Mouse (Mus musculus) embryonic fibroblast, embryonic 13.5 days (primary cell): ENCODE measurements around the gene Slc9a9. TPM values are rescaled to one million over a fixed set of nuclear protein-coding genes. Genes with fewer than 3 reads are reported as not detected.
A peak's percentile ranks its signal among the peaks of the same experiment; 100 is the strongest.

Experiments
- H3K27ac ChIP-seq: 2 replicates; pipeline ENCODE4 v1.5.1; 2012; ENCODE audit warnings: low read length, control low read depth, inconsistent platforms; ENCODE audit not compliant: insufficient read depth
- H3K4me1 ChIP-seq: 2 replicates; pipeline ENCODE4 v1.6.1; 2011; ENCODE audit warnings: low read length; ENCODE audit not compliant: control insufficient read depth, insufficient read depth
- H3K4me3 ChIP-seq: 2 replicates; pipeline ENCODE4 v1.5.1; 2011; ENCODE audit warnings: mild to moderate bottlenecking, control low read depth, low read length; ENCODE audit not compliant: insufficient read depth
- CTCF ChIP-seq: IDR thresholded peaks from 2 replicates; pipeline ENCODE4 v1.5.1; 2011; ENCODE audit warnings: mild to moderate bottlenecking, control low read depth, low read length, moderate library complexity, borderline replicate concordance; ENCODE audit not compliant: insufficient read depth
- POLR2A ChIP-seq: IDR thresholded peaks from 2 replicates; pipeline ENCODE4 v1.6.1; 2011; ENCODE audit warnings: low read depth, mild to moderate bottlenecking, control low read depth, low read length, moderate library complexity
- polyA plus RNA-seq: library from polyadenylated mRNA; stranded (reverse); fragments of >200 nt; gene quantifications from 2 replicates; pipeline ENCODE4 v1.2.4, GENCODE M21; 2011; ENCODE audit warnings: low read depth; ENCODE audit not compliant: missing spikeins, insufficient read length

The Slc9a9 gene
- polyA plus RNA-seq, 1 experiment = 7.7 TPM

- TF ChIP-seq POLR2A (no peak), CTCF (no peak)
- Histone ChIP-seq H3K27ac (no peak overlapping the region), H3K4me1 (no peaks in the 10 kb centered on the region), H3K4me3 (no peak overlapping the region)
Measured at GRCm38 (mm10) chr9:95178170-95178569, 508.5 kb downstream of the Slc9a9 start.

- Histone ChIP-seq H3K27ac (no peak overlapping the region), H3K4me3 (no peak overlapping the region), H3K4me1 (no peaks in the 10 kb centered on the region)
- TF ChIP-seq POLR2A (no peak), CTCF (no peak)
Measured at GRCm38 (mm10) chr9:95180005-95180404, 510.3 kb downstream of the Slc9a9 start.

GRCm38 (mm10) chr9:95180569-95180968, 510.9 kb downstream of the Slc9a9 start:
- no peaks in the 10 kb centered on the region for H3K4me1 ChIP-seq
- H3K4me3 ChIP-seq = no peak overlapping the region
- TF ChIP-seq CTCF = no peak
- TF ChIP-seq POLR2A = no peak
- H3K27ac ChIP-seq = no peak overlapping the region; the same call in 1 of the 2 replicates

GRCm38 (mm10) chr9:95181241-95182043, 511.7 kb downstream of the Slc9a9 start:
- Histone ChIP-seq H3K4me1 (peaks cover 2% of the 10 kb centered on the region), H3K27ac (no peak overlapping the region), H3K4me3 (no peak overlapping the region)
- no peak for TF ChIP-seq CTCF
- no peak for TF ChIP-seq POLR2A

- TF ChIP-seq CTCF = no peak
- no peak for TF ChIP-seq POLR2A
- Histone ChIP-seq H3K4me3 (no peak overlapping the region), H3K4me1 (peaks cover 8% of the 10 kb centered on the region), H3K27ac (no peak overlapping the region)
Measured at GRCm38 (mm10) chr9:95182272-95182671, 512.6 kb downstream of the Slc9a9 start.

GRCm38 (mm10) chr9:95184453-95184852, 514.7 kb downstream of the Slc9a9 start:
- Histone ChIP-seq H3K4me1 (peaks cover 17% of the 10 kb centered on the region), H3K4me3 (no peak overlapping the region), H3K27ac (no peak overlapping the region)
- TF ChIP-seq CTCF = no peak
- TF ChIP-seq POLR2A = no peak

GRCm38 (mm10) chr9:95185840-95186239, 516.1 kb downstream of the Slc9a9 start:
- H3K4me3 ChIP-seq = no peak overlapping the region
- TF ChIP-seq POLR2A (no peak), CTCF (no peak)

GRCm38 (mm10) chr9:95186386-95187289, 516.9 kb downstream of the Slc9a9 start:
- Histone ChIP-seq H3K4me1 (peaks cover 17% of the 10 kb centered on the region), H3K4me3 (no peak overlapping the region), H3K27ac (peak overlapping the region; percentile 85)
- TF ChIP-seq CTCF (no peak), POLR2A (no peak)

More at GRCm38 (mm10) chr9:95185840-95186239, 516.1 kb downstream of the Slc9a9 start:
- H3K4me1 ChIP-seq = peaks cover 17% of the 10 kb centered on the region
- peak overlapping the region; percentile 85 for H3K27ac ChIP-seq

- Histone ChIP-seq H3K27ac (peak overlapping the region; percentile 79), H3K4me3 (no peak overlapping the region), H3K4me1 (peaks cover 19% of the 10 kb centered on the region)
- TF ChIP-seq POLR2A (no peak), CTCF (no peak)
Measured at GRCm38 (mm10) chr9:95188362-95189217, 518.9 kb downstream of the Slc9a9 start.

- H3K4me1 ChIP-seq = peaks cover 24% of the 10 kb centered on the region
- no peak for TF ChIP-seq POLR2A
- H3K27ac ChIP-seq = peak overlapping the region; percentile 77
- H3K4me3 ChIP-seq = no peak overlapping the region
Measured at GRCm38 (mm10) chr9:95189218-95189605, 519.5 kb downstream of the Slc9a9 start.
